Mouse (Mus musculus) lung, postnatal 4 days (tissue): ENCODE measurements at regions not wholly inside any gene's neighbourhood (a gene's known extent, or its start where the extent isn't known, plus 50 kb on each side); places are given as distances from the start of the nearest gene placed in this dataset.

Experiments used
- DNase-seq, 2 experiments: peaks; one replicate each; pipeline ENCODE4 v3.0.0; 2021

GRCm38 (mm10) chr5:101596996-101597395, 67.8 kb downstream of the Nkx6-1 start:
- DNase-seq: no peak

DNA sequence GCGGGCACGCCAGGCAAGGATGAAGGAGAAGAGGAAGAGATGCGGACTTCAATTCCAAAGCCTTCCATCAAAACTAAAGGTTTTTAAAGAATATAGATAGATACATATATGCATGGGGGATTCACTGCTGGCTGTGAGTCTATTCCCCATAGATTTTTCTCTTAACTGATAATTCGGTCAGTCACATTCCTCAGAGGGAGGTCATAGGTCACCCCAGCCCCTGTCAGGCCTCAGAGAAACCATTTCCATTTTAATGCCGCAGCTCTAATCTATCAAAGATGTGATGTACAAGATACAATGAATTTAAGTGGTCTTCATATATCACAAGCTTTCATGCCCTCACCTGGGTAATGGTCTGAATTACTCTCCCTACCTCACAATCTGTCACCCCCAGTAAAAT, 73.6 kb downstream of the Nkx6-1 start:
- no peak for DNase-seq

DNA sequence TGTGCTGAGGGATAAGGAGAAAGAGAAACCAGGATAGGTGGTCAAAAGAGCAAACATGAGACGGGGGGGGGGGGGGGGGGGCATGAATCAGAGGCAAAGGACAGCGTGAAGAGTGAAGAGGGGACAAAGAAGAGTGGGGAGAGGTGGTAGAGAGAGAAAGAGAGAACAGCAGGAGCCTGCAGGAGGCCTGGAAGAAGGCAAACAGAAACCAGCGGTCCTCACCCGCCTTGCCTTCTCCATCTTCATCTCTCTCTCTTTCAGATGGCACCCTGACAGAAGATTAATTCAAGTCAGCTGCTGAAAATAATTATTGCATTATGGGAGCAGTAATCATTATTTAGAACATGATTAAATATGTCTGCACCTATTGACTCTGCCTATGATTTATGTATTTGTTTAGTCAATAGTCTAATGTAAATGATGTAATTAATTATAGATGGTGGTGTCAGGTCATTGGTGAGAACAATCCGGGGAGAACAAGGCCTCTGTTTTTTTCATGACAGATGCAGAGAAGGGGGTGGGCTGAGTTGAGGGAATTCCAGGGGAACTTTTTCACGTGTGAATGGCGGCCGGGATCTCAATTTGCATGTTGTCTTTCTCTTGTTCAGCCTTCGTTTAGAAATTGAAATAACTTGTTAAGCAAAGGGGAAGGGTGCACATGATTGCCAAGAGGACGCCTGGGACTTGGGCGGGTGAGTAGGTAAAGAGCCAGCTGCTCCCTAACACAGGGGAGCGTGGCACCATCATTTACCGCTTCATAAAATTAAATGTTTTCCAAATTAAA, 74.3 kb downstream of the Nkx6-1 start:
- DNase-seq: no peak

- no peak for DNase-seq
These were observed 91.8 kb downstream of the Nkx6-1 start for GRCm38 (mm10) chr5:101572966-101573365.

DNA sequence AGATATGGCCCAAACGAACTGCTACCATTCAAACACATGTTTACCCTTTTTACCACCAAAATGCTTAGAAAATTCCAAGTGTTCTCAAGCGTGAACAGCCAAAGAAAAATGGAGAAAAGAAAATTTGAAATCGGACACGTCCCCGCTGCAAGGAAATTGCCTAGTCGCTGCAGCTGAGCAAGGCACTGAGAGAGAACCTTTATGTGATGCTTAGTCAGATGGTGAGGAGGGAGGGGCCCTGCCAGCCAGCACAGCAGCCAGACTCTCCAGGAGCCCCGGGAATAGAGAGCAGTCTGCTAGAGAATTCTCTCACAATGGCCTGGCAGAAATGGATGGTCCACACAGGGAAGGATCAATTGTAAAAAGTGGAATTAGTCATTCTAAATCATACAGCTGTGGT, 99.0 kb downstream of the Nkx6-1 start:
- no peak for DNase-seq

GRCm38 (mm10) chr5:101560366-101560765, 104.4 kb downstream of the Nkx6-1 start:
- DNase-seq: no peak

DNA sequence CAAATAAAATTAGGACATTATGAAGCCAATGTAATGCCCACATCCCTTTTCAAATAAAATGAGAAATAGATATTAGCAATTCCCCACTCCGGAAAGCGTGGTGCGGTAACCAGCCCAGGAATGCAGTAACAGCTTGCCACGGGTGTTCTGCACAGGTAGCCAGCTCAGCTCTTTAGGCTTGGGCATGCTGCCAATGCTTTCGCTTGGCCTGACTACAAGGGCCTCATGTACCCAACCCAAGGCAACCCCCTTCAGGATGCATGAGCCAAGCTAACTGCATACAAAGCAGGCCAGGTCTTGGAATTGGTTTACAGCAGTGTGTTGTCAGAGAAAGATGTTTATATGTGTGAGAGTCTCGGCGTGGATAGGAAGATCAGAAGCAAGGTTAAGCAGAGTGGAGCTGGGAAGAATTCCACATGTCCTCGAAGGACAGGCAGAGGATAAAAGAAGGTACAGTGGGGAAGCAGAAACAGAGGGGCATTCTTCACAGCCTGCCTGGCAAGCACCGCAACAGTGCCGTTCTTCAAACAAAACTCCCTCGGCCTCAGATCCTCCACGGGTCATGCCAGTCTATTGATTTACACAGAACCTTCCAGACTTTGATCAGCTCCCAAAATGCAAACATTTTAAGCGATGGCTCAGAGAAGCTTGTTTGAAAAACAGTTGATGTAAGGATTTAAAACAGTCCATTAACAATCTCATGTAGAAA, 106.4 kb downstream of the Nkx6-1 start:
- peak; percentile 26 to 41 for DNase-seq

GRCm38 (mm10) chr5:101557156-101557555, 107.6 kb downstream of the Nkx6-1 start:
- DNase-seq: no peak

DNA sequence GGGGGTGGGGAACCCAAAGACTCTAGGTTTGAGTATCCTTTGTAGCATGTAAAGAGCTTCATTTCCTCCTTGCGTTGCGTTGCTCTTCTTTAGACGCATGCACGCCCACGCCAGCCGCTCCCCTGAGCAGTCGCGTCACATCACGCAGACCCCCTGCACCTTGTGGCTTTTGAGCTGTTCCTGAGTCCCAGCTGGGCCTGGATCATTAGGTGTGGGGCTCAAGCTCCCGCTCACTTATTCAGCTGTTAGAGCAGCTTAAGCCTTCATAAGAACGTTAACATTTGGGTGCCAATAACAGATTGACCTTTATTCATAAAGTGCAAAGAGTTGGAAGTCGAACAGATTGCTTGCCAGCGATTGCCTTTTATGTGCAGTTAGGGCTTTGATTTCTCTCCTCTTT, 121.5 kb downstream of the Nkx6-1 start:
- DNase-seq: no peak

GRCm38 (mm10) chr5:101539818-101540217, 125.0 kb downstream of the Nkx6-1 start:
- no peak for DNase-seq

DNA sequence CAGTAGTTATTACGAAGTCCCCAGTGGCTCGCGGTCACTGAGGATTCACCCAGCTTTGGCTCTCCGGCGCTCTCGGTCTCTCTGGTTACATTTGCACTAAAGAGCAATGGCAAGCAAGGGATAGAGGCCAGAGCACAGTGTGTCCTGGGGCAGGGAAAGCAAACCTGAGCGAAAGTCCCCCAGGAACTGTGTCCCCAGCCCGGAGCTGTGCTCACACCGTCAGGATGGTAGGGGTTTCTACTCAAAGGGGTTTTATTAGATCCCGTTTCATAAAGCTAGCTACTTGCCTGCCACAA, 125.6 kb downstream of the Nkx6-1 start:
- DNase-seq: no peak

GRCm38 (mm10) chr5:101538410-101539253, 126.2 kb downstream of the Nkx6-1 start:
- DNase-seq: no peak

GRCm38 (mm10) chr5:101537518-101538380, 127.0 kb downstream of the Nkx6-1 start:
- DNase-seq: no peak

DNA sequence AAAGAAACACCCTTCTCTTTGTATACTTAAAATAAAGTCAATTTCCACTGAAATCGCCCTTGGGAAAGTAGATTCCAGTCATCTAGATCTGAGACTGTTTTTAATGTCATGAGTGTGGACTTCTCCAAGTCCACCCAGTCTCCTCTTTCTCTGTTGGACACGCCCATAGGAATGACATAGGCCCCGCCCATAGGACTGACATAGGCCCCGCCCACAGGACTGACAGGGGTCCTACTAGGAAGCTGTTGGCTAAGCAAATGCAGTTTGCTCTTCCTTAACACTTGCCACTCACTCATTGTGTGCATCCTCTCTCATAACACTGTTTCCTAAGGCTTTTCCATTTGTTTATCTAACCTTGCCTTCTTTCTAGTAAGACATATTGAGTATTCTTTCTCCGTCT, 129.3 kb downstream of the Nkx6-1 start:
- no peak for DNase-seq

GRCm38 (mm10) chr5:101525346-101525745, 139.4 kb downstream of the Nkx6-1 start:
- no peak for DNase-seq

GRCm38 (mm10) chr5:101524670-101525069, 140.1 kb downstream of the Nkx6-1 start:
- no peak for DNase-seq

- no peak for DNase-seq
These were observed 140.9 kb downstream of the Nkx6-1 start for GRCm38 (mm10) chr5:101523902-101524301.

GRCm38 (mm10) chr5:101523490-101523889, 141.3 kb downstream of the Nkx6-1 start:
- DNase-seq: no peak

DNA sequence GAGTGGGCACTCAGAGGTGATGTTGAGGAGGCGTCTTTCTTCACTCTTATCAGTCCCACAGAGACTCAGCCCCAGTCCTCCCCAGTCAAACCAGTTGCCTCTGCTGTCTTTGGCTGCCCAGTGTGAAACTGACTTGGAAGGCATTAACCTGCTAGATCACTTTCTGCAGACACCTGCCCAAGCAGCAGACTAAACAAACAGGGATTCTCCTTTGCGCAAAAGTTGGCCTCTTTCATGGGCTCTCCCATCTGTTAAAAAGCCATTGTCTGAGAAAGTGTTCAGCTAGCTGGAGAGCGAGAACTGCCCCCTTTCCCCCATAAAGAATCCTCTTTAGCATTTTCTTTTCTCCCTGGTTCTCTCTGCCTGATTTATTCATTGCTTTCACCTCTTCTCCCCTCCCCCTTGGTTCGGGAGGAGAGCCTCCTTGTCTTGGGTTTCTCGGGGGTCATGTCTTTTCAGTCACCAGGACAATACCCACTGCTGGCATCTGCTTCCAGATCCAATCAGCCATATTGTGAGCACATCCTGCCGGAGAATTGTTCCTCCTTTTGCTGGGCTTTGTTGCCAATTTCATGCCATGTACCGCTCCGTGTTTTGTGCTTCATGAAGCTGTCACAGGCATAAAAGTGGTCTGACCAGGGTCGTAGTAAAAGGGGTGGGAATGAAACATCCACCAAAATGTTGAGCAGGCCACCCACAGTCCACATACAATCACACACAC, 143.7 kb downstream of the Nkx6-1 start:
- DNase-seq: no peak

- no peak for DNase-seq
These were observed 145.8 kb downstream of the Nkx6-1 start for GRCm38 (mm10) chr5:101518791-101519547.

DNA sequence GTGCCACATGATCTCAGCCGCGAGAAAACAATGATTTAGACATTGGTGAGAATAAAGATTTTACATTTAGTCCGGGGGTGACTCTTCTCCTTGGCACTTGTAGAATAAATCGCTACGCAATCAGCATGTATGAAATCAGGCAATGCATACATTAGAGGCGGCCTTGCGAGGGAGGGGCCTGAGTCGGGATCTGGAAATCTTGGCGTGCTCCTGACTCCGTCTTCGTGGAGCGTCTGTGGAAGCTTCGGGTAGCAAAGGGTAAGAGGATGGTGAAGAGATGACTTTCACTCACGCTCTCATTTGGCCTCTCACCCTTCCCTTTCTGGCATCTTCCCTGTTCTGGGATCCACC, 167.1 kb downstream of the Nkx6-1 start:
- no peak for DNase-seq
